Mouse (Mus musculus) lung, adult 2 months (tissue): Measurements from ENCODE around the gene Parp8.

ENCODE experiments used
- CTCF ChIP-seq: fragments of 200-500 bp; IDR thresholded peaks from 2 replicates; pipeline ENCODE4 v1.5.1; 2011; ENCODE audit warnings: mild to moderate bottlenecking, low read length, control low read depth; ENCODE audit not compliant: insufficient read depth
- POLR2A ChIP-seq: fragments of 200-500 bp; IDR thresholded peaks from 2 replicates; pipeline ENCODE4 v1.6.1; 2011; ENCODE audit warnings: low read depth, mild to moderate bottlenecking, control low read depth, low read length, borderline replicate concordance; ENCODE audit errors: extremely low read depth

GRCm38 (mm10) chr13:116940761-116941160 is 84.6 kb downstream of the Parp8 start:
- TF ChIP-seq POLR2A (no peak), CTCF (no peak)
